In the genomic region with DNA sequence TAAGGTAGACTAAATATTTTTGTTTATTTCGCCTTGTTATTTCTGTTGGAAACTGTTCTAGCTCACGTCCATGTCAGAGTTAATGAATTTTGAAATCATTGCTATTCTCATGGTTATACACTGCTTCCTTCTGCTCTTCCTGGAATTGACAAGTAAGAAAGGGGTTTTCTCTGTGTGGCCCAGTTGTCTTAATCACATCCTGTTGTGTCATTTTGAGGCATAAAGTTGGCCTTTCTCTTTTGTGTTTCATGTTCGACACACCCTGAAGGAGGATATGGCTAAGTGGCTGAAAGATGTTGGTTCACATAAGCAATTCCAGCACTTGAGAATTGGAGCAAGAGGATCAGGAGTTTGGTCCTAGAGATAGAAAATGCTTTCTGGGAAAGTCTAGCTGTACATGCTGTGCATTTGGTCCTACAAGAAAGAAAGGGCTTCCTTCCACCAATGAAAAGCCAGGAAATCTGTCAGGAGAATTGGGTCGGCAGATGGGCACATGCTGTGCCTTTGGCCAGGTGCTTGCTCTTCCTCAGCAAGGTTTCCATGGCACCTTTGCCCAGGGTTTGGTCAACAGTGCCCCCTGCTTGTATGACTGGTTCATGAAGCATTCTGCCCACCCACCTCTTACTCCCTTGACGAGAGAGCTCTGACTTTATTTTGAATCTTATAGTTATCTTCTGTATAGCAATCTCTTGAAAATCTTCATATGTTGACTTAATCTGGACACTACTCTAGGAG, we compare ENCODE assay signal across 9 mouse cellular contexts. TPM values are rescaled to one million over a fixed set of nuclear protein-coding genes. Genes with fewer than 3 reads are reported as not detected.
A peak's percentile ranks its signal among the peaks of the same experiment; 100 is the strongest.
DNase-seq lines count a peak whose midpoint lies in the region; ATAC-seq lines count a peak whose summit lies in the region.
"Had no signal": no experiment of that assay in that cellular context is flagged by ENCODE, and none has a peak within 500 bp of the region (broad histone marks: within the 10 kb centered on the region; RNA-seq: fewer than 3 reads in every experiment).

No protein-coding gene starts in this region.

- ATAC-seq in megakaryocyte-erythroid progenitor cell, adult 5-6 weeks (replicated peaks; ENCODE audit: low FRiP score, low TSS enrichment, poor library complexity, severe bottlenecking), result no peak

- DNase-seq in adrenal gland, postnatal 10 days, result peak; percentile 24
- no peak for DNase-seq in adrenal gland, adult 18-20 months (ENCODE audit: low spot score in 2 of 2)
- DNase-seq in left cerebral cortex, postnatal 4 days, result peak; percentile 79
- DNase-seq in left cerebral cortex, adult 8-10 months (ENCODE audit: low spot score in 2 of 2), result no peak
- DNase-seq in cerebellum, adult 9-11 months, result peak; percentile 73
- DNase-seq in lung, postnatal 14 days, result peak; percentile 28
- no peak for DNase-seq in frontal cortex, postnatal 14 days (ENCODE audit: low spot score in 2 of 2)
- DNase-seq: embryo, embryonic 11 days had no signal

- intact Hi-C loops in left cerebral cortex, postnatal 4 days (cut with DNase I), result no loop called here

RNA-seq across cellular contexts. Expression of gene Upp1, which starts 8.6 kb away (rescaled TPM):
- total RNA-seq in adrenal gland, postnatal 10 days (2021), result 1 to 10 TPM; 4.5 to 4.9 TPM
- 10 to 100 TPM; 11.0 to 12.2 TPM for total RNA-seq in adrenal gland, adult 18-20 months (2021)
- 1 to 10 TPM in 1 of 2 experiments, under 1 TPM in 1; 0.78 to 1.9 TPM for total RNA-seq in left cerebral cortex, postnatal 4 days (2021)
- total RNA-seq in left cerebral cortex, adult 8-10 months (2022), result 1 to 10 TPM; 1.5 to 4.6 (median 2.6) TPM
- not detected in 2 replicates for total RNA-seq in megakaryocyte-erythroid progenitor cell, adult 5-6 weeks (2014; fragmentation: Nextera tagmentation)
- 1.3 TPM in 1 of 2 replicates, not detected in the other for total RNA-seq in megakaryocyte-erythroid progenitor cell, adult 5-6 weeks (2017)

Comparison
In these comparisons a context has a peak if more than half of its experiments do, and no peak if none do; other contexts are left out.
1. DNase-seq: peak in adrenal gland, postnatal 10 days (single experiment), left cerebral cortex, postnatal 4 days (single experiment), cerebellum, adult 9-11 months (single experiment) and lung, postnatal 14 days (single experiment); none in adrenal gland, adult 18-20 months (0 of 2), left cerebral cortex, adult 8-10 months (0 of 2) and frontal cortex, postnatal 14 days (0 of 2).